Mouse (Mus musculus) embryonic stem cell, embryonic (primary cell): ENCODE measurements at regions not wholly inside any gene's neighbourhood (a gene's known extent, or its start where the extent isn't known, plus 50 kb on each side); places are given as distances from the start of the nearest gene placed in this dataset.
"Not testable (repeated sequence)": the region's sequence is repeated elsewhere in the genome, so short reads cannot be mapped to it uniquely, and the experiment has no call there.

Experiments
- CTCF ChIA-PET, 4 experiments: fragments of 300-600 bp in 2 of 4; fragments of 350-600 bp in 2 of 4; sonication (Branson Sonifier 250); formaldehyde crosslinking; loops; one replicate each; lab custom pipeline; 2022; ENCODE audit warnings: inconsistent platforms in 2 of 4; lab: Charles Lee
- POLR2A ChIA-PET, 4 experiments: fragments of 300-600 bp in 2 of 4; fragments of 350-600 bp in 2 of 4; sonication (Branson Sonifier 250); formaldehyde crosslinking; loops; one replicate each; lab custom pipeline; 2022; ENCODE audit warnings: antibody characterized with exemption in 4 of 4, inconsistent platforms in 1 of 4; lab: Charles Lee

DNA sequence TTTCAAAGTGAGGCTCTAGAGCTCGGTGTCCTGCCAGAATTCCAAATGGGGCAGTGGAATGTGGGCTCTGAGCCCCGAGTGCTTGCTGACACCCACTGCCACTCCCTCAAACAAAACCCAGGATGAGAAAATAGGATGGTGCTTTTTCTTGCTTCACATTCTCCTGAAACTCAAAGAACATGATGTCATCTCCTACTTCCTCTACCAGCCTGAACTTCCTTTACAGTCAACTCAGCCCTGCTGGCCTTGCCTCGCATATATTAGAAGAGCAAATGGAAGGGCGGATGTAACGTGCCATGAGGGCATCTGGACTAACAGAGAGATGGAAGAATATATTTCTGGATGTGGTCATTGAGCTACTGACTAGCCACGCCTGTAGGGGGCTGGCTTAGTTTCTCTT is 309.6 kb downstream of the Rbm26 start:
- POLR2A ChIA-PET, result interaction anchor here in 1 of 4 experiments (0.6 kb wide), 1 partner anchor 13 kb away, joined by 4 read pairs; no protein-coding TSS in a partner anchor

DNA sequence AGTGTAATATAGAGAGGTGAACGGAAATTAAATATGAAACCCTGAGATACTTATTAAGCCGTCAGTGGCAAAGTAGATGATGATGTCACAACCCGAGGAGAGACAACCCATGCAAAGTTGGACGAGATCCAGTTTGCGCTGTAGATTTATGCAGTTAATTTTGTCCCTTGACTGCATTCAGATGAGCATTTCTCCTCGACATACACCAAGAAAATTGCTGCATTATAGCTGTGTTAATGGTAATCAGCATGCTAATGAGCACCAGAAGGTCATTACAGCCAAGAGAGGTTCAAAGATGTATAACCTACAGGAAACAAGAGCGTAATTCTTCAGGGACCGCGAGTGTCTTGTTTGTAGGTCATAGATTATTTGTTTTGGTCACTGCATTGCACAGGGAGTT is 313.2 kb downstream of the Rbm26 start:
- ChIA-PET CTCF (no interaction called here), POLR2A (no interaction called here)

More for the DNA sequence above, 309.6 kb downstream of the Rbm26 start:
- CTCF ChIA-PET, result no interaction called here

DNA sequence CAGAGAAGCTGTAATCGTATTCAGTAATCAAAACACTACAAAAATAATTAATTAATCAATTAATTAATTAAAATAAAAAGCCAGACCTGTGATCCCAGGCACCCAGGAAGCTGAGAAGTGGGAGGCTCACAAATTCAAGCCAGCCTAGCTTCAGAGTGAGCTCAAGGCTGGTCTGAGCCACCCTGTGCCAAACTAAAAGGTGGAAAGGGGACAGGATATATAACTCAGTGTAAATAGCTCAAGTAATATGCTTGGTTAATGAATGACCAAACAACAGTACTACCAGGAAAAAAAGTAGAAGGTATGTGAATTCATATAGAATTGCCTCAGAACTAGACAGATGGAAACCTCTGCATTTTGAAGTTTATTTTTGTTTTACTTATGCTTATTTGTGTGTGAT is 321.2 kb downstream of the Rbm26 start:
- ChIA-PET POLR2A (no interaction called here), CTCF (no interaction called here)

DNA sequence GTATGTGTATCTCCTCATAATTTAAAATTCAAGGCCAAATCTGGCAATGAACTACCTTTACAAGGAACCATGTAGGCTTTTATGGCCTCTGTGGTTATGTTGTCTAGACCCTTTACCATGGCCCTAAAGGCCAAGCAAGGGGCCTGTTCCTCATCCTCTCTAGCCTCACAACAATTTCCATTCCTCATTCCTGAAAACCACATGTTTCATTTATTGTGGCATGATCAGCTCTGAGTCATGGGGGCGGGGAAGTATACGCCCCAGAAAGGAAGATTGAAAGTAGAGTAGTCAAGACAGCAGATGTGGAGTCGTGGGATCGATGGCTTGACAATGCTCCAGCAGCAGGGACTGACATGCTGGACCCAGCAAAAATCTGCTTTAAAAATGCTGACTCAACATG is 326.8 kb upstream of the Rnf219 start:
- CTCF ChIA-PET, result no interaction called here

DNA sequence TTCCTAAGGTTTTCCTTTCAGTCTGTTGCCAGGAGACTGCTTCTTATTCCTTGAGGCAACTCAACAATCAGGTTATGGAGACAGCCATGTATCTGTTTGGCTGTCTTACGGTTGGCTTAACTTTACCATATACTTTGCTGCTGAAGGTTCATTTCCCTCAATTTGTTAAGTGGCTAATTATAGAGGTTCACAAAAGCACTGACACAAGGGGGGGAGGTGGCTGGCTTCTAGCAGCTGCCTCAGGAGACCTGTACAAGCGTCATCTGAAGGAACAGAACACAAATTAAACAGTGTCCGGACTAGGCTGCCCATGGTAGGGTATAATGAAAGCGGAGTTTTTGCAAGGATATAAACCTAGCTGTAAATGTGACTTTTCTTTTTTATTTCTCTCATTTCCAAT is 305.0 kb upstream of the Rnf219 start:
- POLR2A ChIA-PET, result no interaction called here
- CTCF ChIA-PET, result no interaction called here

More for the DNA sequence above, 326.8 kb upstream of the Rnf219 start:
- POLR2A ChIA-PET, result no interaction called here

DNA sequence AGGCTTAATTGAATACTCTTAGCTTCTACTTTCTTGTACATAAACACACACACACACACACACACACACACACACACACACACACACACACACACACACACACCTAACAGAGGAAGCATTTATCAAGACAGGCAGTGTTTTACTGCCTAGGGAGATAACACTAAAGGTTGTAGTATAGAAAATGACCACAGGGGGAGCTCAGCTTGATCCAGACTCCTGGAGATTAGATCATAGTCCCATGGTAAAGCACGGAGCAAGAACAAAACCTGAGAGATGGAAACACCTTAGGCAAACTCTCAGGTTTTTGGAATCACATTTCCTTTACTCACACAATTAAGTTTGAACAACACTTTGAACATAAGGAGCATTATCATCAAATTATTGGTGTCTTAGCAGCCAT is 302.5 kb upstream of the Rnf219 start:
- POLR2A ChIA-PET, result no interaction called here
- CTCF ChIA-PET, result interaction anchor here (0.6 to 1.5 kb wide), 24 partner anchors 9 to 1610 kb away, joined by 3 to 9 read pairs (median 4); no protein-coding TSS in a partner anchor

DNA sequence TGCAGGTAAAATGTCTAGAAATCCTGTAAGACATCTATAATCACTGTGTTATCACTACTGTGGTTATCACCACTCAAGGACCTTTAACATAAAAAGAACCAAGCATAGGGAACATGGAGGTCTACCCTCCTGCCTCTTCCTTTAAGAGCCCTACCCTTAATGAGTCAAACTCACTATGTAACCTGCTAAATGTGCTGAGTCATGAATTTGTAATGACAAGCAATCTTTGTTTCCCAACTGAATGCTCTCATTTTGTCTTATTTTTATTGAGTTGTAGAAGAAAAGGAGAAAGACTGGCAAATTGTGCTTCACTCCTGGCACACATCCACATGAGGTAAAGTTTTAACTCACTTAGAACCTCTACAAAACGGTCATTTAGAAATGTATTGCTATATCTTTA is 301.8 kb upstream of the Rnf219 start:
- ChIA-PET CTCF (interaction anchor here in 3 of 4 experiments (0.6 to 1.2 kb wide), 4 partner anchors 10 to 355 kb away, joined by 3 to 9 read pairs (median 5); no protein-coding TSS in a partner anchor), POLR2A (no interaction called here)

DNA sequence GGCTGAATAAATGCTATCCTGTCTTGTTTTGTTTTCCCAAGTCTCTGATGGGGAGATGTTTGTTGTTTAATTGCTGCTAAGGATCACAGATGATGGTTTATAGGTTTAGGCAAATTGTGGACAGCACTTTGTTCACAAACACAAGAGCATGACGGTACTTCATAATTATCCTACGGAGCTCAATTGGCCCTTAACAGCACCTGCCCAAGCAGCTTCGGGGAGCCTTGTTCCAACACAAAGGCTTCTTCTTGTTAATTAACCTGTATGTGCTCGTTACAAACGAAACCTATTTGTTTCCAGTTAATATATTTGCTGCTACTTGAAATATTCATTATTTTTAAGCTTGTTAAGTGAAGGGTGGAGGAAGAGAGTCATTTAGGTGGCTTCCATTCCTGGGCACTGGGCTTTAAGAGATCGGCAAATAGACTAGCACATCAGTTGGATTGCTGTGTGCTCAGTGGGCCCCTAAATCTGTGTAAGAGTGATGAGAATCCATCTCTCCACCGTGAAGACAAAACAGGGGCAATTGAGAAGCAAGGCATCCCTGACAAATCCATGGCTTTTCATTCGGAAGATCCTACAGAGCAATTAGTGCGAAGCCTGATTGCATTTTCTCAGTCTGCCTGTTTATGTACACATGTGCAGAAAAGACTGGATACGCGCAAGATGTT is 299.6 kb upstream of the Rnf219 start:
- CTCF ChIA-PET, result no interaction called here
- POLR2A ChIA-PET, result no interaction called here

DNA sequence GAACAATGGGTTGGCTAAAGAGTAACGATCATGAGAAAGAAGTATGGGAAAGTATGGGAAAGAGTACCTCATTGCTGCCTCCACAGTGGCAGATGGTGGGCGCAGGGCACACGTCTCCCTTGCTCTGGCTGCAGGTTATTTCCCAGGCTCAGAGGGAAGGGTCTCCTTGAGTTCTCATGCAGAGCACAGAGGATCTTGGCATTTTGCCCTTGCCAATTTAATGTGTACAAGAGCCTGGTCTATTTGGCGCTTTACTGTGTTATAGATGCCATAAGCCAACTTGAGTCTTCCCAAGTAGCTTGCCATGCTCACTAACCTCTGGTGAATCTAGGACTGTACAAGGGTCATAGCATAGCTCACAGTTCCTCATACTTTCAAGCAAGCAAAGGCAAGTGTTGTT is 296.7 kb upstream of the Rnf219 start:
- POLR2A ChIA-PET, result no interaction called here
- CTCF ChIA-PET, result no interaction called here

DNA sequence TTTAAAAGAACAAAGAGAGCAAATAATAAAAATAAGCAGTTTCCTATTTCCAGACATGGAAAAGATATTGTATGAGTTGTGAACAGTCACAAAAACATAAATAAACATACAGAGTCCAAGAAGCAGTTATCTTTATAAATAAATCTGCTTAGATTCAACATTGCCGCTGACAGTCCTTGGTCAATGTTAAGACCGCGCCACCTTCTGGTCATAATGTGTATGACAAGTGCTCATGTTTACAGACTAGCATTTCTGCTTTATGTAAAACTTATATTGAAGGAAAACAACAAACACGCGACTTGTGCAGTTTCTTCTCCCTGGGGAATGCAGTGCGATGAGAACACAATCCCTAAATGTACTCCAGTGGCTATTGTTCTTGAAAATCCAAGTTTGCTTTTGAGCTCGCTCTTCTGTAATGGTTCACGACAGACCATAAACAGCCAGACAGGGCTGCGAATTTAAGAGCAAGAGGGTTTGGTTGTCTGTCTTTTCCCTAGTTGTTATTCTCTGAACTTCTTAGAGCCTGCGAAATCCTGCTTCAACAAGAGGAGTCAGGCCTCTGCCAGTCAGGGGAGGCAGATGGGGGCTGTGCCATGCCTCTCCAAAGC is 291.6 kb upstream of the Rnf219 start:
- ChIA-PET CTCF (interaction anchor here in 2 of 4 experiments (0.8 to 1.5 kb wide), 3 partner anchors 11 to 667 kb away, joined by 3 to 6 read pairs (median 5); no protein-coding TSS in a partner anchor), POLR2A (no interaction called here)

DNA sequence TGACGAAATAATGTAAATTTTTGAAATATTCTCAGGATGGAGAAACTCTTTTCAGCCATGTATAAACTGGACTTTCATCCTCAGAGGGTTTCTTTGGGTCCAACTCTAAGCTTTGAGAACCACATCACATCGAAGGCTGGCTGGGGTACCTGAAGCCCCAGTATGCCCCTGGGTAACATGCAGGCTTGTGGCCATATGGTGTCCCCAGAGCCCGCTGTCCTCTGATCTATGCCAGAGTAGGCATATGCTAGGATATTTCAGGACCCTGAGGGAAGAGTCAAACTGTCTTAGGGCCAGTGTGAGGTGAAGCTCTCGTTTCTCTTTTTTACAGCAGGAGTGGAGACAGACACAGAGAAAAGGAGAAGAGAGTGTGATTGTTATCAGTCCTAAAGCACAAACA is 289.6 kb upstream of the Rnf219 start:
- CTCF ChIA-PET, result interaction anchor here in 1 of 4 experiments (0.5 kb wide), 1 partner anchor 9 kb away, joined by 6 read pairs; no protein-coding TSS in a partner anchor
- POLR2A ChIA-PET, result no interaction called here

DNA sequence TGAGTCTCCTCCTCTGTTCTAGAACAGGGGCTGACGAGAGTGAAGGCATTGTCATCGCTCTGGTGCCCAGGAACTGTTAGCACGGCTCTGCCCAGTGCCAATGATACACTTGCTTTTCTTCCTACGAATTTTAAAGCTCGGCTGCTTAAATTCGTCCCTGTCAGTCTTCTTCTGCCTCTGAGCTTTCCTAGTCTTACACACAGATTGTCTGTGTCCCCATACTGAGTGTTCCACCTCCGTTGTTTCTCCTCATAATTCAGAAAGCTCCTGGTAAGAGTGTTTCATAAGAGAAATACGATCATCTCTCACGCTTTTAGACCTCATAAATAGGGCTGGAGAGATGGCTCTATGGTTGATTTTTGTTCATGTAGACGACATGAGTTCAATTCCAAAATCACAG is 282.9 kb upstream of the Rnf219 start:
- ChIA-PET CTCF (no interaction called here), POLR2A (no interaction called here)

DNA sequence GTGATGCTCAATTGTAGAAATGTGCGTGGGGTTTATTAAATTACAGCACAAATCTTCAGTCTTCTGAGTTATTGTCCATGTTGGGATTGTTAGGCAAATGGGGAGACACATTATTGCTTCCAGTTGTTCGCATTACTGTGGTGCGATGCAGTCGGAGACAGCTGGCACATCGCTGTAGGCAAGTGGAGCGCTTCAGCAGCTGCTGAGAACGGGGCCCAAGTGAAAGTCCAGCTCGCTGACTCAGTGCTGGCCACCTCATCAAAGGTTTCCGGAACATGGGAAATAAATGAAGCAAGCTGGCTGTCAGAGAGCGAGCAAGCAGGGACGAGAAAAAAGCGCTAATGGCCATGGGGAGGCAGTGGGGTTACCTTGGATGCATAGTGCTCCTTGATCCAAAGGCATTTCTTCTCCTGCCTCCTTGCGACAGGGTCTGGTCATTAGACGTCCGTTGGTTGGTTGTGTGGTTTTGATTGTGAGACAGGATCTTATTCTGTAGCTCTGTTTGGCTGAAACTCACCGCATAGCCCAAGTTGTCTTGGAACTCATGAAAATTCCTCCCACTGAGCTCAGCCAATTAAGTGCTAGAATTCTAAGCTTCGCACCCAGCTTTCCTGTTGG is 274.0 kb upstream of the Rnf219 start:
- ChIA-PET CTCF (interaction anchor here in 2 of 4 experiments (0.5 to 0.6 kb wide), 2 partner anchors 29 kb away, joined by 5 to 8 read pairs; no protein-coding TSS in a partner anchor), POLR2A (no interaction called here)

DNA sequence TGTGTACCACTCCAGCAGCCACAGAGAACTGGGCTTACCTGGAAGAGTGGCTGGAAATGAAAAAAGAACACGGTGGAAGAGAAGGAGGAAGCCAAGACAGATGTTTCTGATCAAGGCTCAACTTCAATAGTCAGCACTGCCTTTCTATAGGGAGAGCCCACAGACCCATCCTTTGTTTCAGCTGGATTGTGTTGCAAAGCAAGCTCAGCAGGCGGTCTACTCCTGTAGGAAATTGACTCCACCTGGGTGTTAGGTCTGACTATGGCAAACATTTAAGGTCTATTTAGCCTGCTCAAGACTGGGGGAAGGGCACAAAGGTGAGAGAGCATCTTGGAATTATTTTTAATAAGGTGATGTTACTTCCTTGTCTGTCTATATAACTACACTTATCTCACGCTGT is 266.9 kb upstream of the Rnf219 start:
- ChIA-PET CTCF (no interaction called here), POLR2A (interaction anchor here in 1 of 4 experiments (1.2 kb wide), 1 partner anchor 297 kb away, joined by 3 read pairs; no protein-coding TSS in a partner anchor)

DNA sequence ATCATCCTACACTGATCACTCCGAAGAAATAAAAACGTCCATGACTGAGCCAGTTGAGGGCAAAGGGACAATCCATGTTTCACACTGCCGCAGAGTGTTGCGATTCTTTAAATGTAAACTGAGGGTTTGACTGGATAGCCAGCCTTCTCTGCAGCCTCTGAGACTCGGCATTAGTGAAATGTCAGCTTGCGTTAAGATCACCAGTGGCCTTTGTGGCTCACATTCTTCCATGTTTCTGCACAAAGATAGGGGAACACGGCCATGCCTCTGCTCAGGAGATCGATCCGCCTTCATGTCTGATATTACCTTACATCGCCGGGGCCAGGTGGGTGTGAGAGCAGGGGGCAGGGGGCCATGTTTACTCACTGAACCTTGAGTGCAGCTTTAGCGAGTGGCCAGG is 262.6 kb upstream of the Rnf219 start:
- POLR2A ChIA-PET, result no interaction called here

DNA sequence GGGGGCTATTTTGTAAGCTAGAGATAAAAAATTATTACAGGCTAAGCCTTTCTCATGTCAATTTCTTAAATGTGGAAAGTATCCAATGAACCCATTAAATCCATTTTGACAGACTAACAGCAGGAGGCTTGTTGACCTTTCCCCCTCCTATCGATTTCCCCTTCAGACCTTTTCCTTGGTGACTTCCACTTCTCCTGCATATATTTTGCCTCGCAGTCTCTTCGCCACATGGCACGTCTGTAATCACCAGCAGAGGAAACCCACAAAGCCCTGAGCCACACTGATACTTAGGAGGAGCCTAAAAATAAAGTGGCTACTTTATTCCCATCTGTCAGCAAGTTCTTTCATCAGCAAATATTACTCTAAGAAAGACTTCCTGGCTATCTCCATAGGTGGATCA is 247.5 kb upstream of the Rnf219 start:
- ChIA-PET CTCF (no interaction called here), POLR2A (interaction anchor here in 1 of 4 experiments (0.6 kb wide), 1 partner anchor 285 kb away, joined by 4 read pairs; no protein-coding TSS in a partner anchor)

More for the DNA sequence above, 262.6 kb upstream of the Rnf219 start:
- CTCF ChIA-PET, result no interaction called here

DNA sequence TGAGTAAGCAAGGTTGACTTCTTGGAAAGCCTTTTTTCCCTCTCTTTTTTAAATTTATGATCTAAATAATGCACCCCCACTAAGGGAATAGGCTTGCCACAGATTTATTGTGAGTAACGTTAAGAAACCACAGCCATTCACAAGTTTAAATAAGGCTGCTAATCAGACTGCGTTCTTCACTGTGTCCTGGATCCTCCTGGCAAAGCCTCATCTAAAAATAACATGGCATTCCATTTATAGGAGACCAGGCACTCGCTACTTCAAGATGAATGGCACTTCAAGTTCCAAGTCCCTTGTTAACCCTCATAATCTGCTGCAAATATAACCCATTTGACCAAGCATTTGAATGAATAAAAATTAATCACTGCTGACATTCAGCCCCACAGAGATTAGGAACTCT is 211.8 kb upstream of the Rnf219 start:
- POLR2A ChIA-PET, result no interaction called here
- CTCF ChIA-PET, result no interaction called here

DNA sequence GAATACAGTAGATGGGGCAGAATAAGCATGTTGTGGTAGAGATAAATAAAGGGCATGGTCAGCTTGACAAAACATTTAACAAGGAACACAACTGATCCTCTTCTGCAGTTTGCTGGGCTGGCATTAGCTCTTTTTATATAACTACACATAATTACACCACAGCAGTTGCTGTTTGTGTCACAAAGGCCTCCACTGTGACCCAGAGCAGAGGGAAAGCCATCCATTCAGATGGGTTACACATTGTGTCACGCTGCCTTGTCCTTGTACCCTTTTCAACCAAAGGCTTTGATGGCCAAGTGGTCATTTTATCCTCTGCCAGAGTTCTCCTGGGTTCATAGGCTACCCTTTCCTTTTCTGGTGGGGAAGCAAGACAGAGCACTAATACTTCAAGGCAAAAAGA is 209.6 kb upstream of the Rnf219 start:
- ChIA-PET POLR2A (no interaction called here), CTCF (no interaction called here)

DNA sequence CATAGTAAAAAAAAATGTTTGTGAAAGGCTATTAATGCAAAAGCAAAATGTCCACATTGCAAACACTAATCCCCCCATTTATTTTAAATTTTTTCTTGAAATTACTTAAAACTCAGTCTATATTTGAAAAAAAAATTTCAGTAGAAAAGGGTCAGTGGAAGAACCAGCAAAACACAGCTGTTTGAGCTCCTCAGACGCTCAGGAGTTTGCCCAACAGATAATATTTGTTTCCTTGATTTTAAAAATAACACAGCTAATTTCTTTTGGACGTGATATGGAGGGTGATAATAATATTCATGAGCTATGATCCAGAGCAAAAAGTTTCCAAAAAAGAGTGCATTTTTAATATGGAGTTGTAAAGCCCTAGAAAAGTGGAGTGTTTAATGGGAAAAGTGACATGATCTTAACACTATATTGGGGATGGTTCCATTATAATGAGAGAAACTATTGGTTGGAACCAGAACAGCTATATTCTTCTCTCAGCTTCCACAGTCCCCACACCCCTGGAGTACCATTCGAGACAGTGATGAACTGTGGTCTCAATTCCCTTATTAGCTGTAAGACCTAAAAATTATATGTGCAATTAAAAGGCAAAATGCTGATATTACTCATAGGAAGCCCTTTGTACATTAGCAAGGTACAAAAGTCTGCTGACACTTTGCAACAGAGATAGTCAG is 209.0 kb upstream of the Rnf219 start:
- CTCF ChIA-PET, result no interaction called here
- POLR2A ChIA-PET, result no interaction called here

DNA sequence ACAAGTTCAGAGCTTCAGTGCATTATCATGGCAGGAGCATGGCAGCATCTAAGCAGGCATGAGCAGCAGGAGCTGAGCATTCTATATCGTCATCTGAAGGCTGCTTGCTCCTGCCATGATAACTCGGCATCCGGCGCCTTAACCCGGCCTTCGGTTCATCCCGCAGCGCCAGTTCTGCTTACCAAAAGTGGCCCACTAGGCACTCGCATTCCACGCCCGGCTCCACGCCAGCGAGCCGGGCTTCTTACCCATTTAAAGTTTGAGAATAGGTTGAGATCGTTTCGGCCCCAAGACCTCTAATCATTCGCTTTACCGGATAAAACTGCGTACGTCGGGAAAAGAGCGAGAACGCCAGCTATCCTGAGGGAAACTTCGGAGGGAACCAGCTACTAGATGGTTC is 193.2 kb upstream of the Rnf219 start:
- POLR2A ChIA-PET, result interaction anchor here in 1 of 4 experiments (0.6 kb wide), 1 partner anchor 245 kb away, joined by 8 read pairs; no protein-coding TSS in a partner anchor
- CTCF ChIA-PET, result not testable (repeated sequence)
